Mouse (Mus musculus): ENCODE results near the gene Lsm3.

Lsm3 gene

GRCm38 (mm10) chr6:91559371-91559770 lies 43.6 kb downstream of the Lsm3 start:
- no peak for DNase-seq

GRCm38 (mm10) chr6:91560186-91560585 lies 44.5 kb downstream of the Lsm3 start:
- DNase-seq = peak; percentile 79

GRCm38 (mm10) chr6:91563031-91563430 lies 47.3 kb downstream of the Lsm3 start:
- DNase-seq = peak; percentile 33

- DNase-seq = no peak
These were observed 50.7 kb downstream of the Lsm3 start for GRCm38 (mm10) chr6:91566407-91566806.
